Mouse (Mus musculus) ovary, postnatal 14 days (tissue): ENCODE measurements around the gene Aars2.

Experiments used
- DNase-seq: peaks from one replicate; pipeline ENCODE4 v3.0.0; 2022; ENCODE audit warnings: low spot score

Aars2 gene

GRCm38 (mm10) chr17:45506700-45507189, at the start of gene Aars2:
TSS of gene Aars2 (plus strand) at chr17:45506841.
- DNase-seq = peak; percentile 91

GRCm38 (mm10) chr17:45457487-45457886, 49.2 kb upstream of the Aars2 start:
- no peak for DNase-seq

- no peak for DNase-seq
These were observed 48.1 kb upstream of the Aars2 start for GRCm38 (mm10) chr17:45458516-45458915.

GRCm38 (mm10) chr17:45459062-45459461, 47.6 kb upstream of the Aars2 start:
- DNase-seq = no peak

GRCm38 (mm10) chr17:45462506-45462905, 44.1 kb upstream of the Aars2 start:
- no peak for DNase-seq

DNA sequence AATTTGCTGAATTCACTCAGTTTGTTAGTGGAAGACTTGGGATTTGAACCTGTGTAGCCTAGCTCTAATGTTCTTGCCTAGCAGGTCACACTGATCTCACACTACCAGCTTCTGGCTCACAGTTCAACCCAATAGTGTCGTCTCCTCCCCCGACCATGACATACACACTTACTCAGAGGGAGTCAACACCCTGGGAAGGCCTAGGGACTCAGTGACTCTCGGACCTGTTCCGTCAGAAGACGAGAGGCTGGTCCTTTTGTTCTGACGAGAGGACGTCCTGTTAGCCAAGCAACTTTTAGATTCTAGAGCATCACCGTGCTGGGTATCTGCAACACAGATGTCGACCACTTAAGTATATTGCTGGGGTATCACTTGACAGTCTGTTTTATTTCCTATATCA, 42.4 kb upstream of the Aars2 start:
- no peak for DNase-seq

GRCm38 (mm10) chr17:45466701-45467100, 39.9 kb upstream of the Aars2 start:
- DNase-seq = no peak

DNA sequence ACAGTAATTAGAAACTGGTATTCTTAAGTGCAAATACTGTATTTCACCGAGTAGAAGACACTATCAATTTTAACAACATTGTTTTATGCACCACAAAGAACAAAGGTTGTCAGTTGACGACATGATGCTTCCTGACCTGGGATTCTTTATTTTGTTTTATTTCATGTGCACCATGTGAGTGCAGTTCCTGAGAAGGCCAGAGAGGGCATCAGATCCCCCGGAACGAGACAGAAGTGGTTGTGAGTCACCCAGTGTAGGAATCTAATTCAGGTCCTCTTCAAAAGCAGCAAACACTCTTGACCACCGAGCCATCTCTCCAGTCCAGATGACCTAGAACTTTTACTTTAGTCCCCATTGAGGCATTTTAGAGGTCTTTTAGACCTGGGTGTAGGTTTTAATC, 38.3 kb upstream of the Aars2 start:
- DNase-seq = no peak

GRCm38 (mm10) chr17:45470726-45471125, 35.9 kb upstream of the Aars2 start:
- no peak for DNase-seq

DNA sequence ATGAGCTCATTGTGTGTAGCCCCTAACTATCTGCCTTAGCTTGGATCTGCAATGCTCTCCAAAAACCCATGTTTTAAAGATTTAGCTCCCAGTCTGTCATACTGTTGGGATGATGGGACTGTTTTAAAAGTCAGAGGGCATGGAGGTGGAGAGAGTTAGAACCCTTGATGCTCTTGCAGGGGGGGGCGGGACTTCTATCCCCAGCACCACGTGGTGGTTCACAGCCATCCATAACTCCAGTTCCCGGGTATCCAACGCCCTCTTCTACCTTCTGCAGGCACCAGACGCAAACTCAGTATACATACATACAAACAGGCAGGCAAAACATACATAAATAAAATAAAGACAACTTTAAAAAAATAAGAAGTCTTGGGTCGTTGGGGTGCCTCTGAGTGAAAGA, 33.0 kb upstream of the Aars2 start:
- DNase-seq = no peak

- DNase-seq = no peak
These were observed 32.5 kb upstream of the Aars2 start for GRCm38 (mm10) chr17:45474146-45474545.

GRCm38 (mm10) chr17:45474669-45475465, 31.8 kb upstream of the Aars2 start, which contains the start of gene Spats1:
TSS of gene Spats1 (minus strand) at chr17:45475415.
- peak; percentile 27 for DNase-seq

GRCm38 (mm10) chr17:45478234-45478825, 28.3 kb upstream of the Aars2 start:
- DNase-seq = peak; percentile 81

DNA sequence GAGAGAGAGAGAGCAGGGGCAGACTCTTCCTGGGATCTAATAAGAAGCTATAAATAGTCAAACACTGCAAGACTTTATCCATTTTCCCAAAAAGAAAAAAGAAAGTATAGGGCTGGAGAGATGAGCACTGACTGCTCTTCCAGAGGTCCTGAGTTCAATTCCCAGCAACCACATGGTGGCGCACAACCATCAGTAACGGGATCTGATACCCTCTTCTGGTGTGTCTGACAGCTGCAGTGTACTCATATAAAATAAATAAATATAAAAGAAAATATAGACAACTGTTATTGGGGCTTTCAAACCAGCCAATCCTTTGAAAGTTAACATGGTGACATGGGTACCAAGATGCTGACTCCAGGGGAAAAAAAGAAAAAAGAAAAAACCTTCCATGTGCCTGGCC, 26.2 kb upstream of the Aars2 start:
- DNase-seq = no peak

DNA sequence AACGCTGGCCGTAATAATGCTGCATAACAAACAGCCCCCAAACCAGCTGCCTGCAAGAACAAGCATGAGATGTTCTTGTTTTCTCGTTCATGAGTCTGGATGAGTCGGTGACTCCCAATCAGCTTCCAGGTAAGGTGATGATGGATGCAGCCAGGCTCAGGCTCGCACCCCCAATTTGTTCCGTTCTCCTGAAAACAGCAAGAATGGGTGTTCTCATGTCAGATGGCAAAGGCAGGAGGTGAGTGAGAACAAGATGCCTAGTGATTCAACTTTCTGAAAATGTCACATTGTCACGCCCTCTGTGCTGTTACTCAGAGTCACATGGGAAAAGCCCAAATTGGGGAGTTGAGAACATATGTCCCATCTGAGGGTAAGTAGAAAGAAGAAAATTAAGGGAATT, 21.1 kb upstream of the Aars2 start:
- no peak for DNase-seq

GRCm38 (mm10) chr17:45487216-45487615, 19.4 kb upstream of the Aars2 start:
- no peak for DNase-seq

- DNase-seq = no peak
These were observed 18.1 kb upstream of the Aars2 start for GRCm38 (mm10) chr17:45488321-45489254.

- DNase-seq = no peak
These were observed 16.9 kb upstream of the Aars2 start for GRCm38 (mm10) chr17:45489736-45490135.

DNA sequence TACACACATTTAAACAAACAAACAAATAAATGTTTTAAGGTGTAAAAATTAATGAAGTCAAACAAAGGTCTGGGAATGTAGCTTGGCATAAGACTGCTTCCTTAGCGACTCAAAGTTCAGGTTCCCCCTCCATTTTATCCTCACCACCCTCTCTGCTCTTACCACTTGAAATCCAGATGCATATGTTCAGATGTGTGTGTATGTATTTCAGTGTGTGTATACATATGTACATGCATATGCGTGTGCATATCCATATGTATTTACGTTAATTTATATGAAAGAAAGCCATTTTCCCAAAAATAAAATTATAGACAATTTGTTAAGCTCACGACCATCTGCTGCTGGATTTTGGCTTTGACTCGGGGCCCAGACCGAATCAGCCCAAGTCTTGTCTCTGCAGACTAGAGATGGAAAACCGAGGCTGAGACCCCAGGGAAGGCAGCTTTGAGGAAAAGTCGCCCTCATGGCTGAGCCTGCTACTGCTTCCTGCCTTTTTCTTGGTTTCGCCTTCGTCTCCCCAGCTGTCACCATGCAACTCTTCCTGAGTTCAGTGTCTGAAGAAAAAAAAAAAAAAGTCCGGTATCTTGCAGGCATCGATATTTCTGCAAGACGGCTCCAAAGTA, 16.0 kb upstream of the Aars2 start:
- no peak for DNase-seq

GRCm38 (mm10) chr17:45495398-45495797, 11.2 kb upstream of the Aars2 start:
- DNase-seq = no peak

- no peak for DNase-seq
These were observed 8.2 kb upstream of the Aars2 start for GRCm38 (mm10) chr17:45498397-45498796.

DNA sequence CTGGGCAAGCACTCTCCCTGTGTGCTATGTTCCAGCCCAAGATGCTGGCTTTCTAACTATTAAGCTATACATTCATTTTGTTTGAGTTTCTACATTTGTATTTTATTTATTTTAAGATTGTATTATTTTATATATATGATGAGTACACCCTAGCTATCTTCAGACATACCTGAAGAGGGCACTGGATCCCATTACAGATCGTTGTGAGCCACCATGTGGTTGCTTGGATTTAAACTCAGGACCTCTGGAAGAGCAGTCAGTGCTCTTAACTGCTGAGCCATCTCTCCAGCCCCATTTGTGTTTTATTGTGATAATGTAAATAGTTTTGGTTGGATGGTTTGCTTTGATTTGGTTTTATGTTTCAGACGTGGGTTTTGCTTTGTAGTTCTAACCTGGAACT, 7.1 kb upstream of the Aars2 start:
- no peak for DNase-seq
